Mouse (Mus musculus): ENCODE results near the gene Acta2.

Gene Acta2

DNA sequence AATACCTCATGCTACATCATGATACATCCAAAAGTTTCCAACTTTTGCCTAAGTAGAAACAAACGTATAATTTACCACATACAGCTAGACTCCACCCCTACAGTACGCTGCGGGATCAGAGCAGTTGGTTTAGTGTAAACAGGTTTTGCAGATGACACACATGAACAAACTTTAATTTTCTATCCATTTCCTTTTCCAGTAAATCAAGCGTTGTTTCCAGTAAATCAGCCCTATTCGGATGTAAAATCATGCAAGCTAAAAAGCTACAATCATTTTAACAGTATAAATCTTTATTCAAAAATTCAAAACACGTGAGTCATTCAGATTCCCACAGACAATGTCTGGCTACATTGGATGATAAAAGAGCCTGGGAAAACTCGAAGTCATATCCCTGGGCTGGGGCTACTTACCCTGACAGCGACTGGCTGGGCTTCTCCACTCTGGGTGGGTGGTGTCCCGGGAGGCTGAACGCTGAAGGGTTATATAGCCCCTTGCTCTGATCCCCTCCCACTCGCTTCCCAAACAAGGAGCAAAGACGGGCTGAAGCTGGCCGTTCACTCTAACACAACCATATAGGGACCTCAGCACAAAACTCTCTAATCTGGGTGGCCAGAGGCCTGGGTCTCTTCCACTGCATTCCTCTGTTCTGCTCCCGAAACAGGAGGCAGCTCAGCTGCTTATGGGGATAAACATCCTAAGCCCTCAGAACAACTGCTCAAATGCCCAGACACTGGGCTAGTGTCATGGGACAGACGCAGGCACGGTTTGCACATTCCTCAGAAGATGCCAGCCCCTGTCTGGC lies at the start of gene Acta2:
TSS of gene Acta2 (minus strand) at position 711 of the 802 bp plus-strand sequence.
- DNase-seq = no peak

DNA sequence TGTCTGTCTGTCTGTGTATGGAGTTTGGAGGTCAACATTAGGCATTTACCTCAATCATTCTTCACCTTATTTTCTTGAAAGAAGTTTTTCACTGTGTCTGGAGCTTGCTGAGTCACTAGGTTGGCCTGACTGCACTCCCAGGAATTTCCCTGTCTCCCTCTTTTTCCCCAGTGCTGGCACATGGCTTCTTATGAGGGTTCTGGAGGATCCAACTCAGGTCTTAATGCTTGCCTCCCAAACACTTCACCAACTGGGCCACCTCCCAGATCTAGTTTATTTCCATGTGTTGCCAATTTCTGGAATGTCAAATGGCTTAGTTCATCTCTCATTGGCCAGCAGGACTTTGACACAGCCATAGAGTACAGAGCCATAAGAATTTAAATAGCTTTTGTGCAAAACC lies 49.5 kb upstream of the Acta2 start:
- DNase-seq = no peak

DNA sequence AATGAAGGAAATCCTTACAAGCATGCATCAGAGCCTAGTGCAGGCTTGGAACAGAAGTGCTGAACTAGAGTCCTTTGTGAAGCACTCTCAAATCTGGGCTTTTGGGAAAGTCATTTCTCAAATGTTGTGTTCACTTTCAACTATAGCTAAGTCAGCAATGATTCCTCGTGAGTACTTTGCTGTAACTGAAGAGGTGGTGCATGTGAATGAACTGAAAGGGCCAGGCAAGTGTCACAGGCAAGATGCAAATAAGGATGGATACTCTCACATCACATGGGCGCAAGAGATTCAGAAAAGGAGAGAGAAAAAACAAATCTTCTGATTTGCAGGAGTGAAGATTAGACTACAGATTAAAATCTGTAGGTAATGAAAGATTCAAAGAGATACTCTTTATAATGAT lies 45.0 kb upstream of the Acta2 start:
- DNase-seq = no peak

DNA sequence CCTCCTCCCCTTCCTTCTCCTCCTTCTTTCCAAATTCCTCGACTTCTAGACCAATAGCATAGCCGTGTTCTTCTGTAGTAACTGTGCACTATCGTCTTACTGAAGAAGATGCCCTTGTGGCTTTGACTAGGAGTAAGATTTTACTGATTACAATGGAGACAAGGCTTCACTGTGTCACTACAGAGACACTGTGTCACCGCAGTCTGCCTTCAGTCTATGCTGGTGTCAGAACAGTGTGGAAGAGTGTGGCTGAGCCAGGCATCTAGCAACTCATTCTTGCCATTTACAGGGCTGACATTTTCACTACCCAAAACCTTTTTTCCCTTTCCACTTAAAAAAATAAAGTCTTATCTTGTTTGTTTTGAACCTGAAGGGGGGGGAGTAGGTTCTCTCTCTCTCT lies 43.8 kb upstream of the Acta2 start:
- no peak for DNase-seq

DNA sequence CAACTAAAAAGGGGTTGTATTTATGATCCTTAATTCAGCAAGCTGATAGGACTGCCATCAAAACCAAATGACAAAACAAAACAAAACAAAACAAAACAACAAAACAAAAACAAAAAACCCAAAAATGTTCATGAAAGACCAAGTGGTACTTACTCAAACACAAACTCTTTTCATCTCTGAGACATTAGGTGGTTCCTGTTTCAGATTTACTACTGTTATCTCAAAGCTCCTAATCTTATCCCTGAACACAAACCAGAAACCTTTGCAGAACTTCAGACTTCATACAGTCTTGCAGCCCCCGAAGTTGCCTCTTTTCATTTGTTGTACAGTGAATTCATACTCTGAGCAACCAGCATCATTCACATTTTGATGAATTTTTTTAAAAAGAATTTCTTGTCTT lies 43.1 kb upstream of the Acta2 start:
- DNase-seq = no peak

DNA sequence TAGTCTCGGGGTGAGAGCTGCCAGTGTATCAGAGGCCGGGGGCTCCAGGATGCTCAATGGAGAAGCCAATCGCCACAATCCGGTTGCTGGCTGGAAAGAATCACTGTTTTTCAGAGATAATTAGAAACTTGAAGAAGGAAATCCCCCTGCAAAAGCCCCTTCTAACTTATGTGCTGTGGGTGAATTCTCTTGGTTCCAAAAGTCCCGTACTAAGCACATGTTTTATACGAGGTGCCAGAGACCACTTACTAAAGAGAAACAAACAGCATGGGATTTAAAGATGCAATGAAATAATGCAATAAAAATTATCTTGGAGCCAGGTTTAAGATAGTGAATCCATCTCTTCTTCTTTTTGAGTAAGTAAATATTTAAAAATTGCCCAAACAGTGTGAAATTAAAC lies 40.1 kb upstream of the Acta2 start:
- no peak for DNase-seq

DNA sequence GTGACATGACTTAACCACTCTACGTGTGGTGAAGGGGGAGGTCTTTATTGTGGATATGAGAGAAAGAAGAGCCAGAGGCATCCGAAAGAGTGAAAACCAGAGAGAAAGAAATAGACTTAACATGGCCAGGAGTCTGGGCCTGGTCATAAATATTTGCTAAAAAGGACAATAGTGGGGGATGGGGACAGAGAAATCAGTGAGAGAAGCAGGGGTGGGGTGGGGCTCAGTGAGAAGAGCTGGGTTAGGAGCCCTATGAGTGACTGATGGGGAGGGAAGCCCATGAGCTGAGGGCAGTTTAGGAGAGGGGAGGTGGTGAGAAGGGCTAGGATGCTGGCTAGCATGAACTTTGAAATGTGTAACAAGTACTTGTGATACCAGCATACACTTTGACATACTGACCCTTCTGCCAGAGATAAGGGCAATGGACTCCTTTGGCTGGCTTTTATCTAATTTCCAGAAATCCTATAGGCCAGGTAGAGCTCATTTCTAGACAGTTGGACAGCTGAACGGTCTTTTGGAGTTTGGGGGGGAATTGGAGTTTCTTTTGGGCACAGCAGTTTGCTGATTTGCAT lies 38.1 kb upstream of the Acta2 start:
- no peak for DNase-seq

DNA sequence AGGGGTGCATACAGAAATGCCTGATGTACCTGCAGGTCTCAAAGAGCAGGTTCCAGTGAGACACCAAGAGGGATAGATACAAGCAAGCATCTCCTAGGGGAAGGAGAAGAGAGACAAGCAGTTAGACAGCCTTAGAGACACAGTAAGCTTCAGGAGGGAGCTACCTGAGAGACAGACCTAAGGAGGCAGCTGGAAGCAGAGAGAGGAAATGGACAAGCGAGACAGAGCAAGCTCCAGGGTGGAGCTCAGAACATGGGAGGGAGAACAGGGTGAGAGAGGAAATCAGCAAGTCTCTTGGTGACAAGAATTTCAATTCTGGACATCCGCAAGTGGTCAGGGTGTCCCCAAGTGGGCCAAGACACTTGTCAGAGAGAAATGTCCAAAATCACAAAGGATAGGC lies 37.3 kb upstream of the Acta2 start:
- DNase-seq = no peak

DNA sequence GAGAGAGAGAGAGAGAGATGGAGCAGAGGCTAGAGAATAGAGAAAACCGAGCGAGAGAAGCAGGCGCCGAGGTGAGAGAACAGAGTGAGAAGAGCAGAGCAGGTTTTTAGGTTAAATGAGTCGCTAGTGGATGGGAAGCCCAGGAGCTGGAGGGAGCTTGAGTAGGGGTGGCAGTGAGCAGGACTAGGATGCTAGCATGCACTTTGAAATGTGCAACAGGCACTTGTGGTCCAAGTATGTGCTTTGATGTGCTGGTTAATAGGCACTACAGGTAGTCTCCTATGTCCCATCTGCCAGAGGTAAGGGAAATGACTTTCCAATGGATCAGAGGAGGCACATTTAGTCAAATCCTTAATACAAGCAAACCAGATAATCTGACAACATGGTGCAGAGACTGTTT lies 36.6 kb upstream of the Acta2 start:
- DNase-seq = no peak

DNA sequence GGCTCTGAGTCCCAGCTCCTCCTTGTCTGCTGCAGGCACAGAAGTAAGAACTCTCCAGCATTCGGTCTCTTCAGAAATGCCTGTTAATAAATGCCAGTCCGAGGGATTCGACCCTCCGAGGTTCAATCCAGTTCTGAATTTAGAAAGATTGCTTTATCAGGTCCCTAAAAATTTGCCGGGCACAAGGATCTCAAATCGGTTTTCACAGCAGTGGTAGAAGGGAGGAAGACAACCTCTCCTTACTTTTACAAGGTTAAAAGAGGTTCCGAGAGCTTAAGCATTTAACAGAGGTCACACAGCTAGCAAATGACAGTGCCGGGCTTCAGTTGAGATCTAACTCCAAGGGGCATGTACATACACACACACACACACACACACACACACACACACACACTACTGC lies 36.0 kb upstream of the Acta2 start:
- no peak for DNase-seq

DNA sequence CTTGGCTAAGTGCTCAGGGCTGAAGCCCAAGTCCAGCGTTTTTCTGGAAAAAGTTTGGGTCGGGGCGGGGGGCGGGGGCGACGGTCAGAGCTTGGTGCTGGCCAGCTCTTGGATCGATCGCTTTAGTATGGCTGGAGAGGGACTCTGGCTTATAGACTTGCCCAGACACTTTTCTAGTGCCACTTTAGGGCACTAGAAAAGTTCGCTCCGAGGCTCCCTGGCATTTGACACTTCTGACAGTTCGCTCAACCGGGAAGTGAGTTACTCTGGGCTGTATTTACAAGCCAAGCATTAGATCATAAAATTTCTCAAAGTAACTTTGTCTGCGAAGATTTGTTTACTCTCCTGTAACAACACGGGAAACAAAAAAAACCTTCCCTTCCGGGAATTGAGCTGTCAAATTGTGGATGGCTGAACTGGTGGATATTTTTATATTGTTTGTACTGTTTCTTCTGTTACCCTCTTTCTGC lies 35.5 kb upstream of the Acta2 start:
- DNase-seq = no peak

DNA sequence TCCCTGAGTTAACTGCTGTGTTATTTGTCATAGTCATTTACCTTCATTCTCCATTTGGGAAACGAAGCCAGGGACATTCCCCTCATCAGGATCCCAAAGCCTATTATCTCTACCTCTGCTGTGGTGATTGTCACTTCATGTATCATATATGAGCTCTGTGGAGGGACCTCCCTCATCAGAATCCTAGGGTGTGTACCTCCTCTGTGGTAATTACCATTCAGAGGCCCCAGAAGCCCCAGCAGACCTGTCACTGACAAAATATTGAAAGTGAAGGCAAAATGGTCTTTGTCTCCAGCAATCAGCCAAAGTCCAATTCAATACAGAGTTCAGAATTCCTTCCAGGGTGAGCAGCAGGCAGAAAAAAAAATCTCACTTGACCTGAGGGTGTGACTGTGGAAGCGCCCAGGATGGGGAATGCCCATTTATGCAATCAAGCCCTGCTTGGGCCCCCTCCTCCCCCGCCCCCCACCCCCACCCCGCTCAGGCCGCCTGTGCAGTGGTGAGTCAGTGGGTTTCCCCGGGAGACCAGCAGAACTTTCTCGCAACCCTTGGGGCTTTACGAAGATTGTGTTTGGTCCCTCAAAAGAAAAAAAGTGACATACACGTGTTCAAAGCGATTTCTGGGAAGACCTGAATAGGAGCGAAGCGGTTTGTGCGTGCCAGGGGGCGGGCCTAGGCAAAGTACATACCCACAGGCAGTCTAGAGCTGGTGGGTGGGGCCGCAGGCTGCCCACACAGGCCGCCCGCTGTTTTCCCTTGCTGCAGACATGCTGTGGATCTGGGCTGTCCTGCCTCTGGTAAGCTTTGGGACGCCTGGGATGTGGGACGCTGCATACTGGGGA lies 34.8 kb upstream of the Acta2 start, which contains the start of gene Fas:
TSS of gene Fas (plus strand) at position 719 of the 842 bp plus-strand sequence.
- no peak for DNase-seq

DNA sequence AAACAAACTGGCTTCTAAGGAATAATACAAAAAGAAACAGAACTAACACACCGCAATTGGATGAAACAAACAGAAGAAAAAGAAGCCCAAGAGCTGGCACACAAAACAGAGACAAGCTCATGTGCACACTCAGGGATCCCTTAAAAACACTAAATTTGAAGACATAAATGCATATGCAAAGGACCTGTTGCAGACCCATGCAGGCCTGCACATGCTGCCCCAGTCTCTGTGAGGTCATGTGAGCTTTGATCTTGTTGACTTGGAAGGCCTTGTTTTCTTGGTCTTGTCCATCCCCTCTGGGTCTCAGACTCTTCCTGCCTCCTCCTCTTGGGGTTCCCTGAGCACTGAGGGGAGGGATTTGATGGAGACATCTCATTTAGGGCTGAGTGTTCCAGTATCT lies 33.3 kb upstream of the Acta2 start:
- DNase-seq = no peak

DNA sequence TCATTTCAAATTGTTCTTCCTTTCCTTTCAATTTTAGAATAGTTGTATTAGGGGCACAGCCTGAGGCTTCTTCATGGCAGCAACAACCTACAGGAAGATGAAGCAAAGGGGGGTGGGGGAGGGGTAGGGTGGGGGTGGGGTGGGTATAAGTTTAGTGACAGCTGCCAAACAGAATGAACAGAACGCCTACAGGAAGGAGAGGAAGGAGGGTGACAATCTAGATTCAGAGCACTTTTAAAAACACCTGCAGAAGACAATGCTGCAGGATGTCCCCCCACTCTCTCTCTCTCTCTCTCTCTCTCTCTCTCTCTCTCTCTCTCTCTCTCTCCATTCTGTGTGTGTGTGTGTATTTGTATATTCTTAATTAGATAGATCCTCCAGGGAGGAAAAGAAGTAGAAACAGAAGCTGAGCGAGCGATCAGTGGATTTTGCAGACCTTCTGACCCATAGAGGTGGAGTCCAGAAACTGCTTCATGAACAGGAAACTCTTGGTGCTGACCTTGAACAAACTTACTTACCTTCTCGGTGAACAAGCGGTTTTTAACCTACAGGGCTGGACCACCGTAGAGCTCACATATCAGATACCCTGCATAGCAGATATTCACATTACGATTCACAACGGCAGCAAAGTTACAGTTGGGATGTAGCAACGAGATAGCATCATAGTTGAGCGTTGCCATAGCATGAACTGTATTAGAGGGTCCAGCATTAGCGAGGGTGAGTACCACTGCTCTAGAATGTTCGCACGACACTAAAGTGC lies 32.4 kb upstream of the Acta2 start:
- DNase-seq = no peak

DNA sequence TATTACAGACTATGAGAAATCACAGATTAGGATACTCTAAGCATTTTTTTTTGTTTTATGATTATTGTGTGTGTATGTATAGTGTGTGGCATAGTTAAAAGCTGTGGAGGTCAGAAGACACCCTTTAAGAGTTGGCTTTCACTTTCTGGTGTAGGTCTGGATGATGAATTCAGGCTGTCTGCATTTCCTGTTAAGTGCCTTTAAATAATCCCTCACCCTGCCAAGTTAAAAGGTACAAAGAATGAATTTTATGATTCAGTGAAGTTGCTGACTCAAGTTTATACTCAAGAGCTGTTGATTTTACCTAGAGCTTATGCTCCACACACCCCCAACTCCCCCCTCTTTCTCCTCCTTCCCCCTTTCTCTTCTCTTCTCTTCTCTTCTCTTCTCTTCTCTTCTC lies 31.8 kb upstream of the Acta2 start:
- DNase-seq = no peak

DNA sequence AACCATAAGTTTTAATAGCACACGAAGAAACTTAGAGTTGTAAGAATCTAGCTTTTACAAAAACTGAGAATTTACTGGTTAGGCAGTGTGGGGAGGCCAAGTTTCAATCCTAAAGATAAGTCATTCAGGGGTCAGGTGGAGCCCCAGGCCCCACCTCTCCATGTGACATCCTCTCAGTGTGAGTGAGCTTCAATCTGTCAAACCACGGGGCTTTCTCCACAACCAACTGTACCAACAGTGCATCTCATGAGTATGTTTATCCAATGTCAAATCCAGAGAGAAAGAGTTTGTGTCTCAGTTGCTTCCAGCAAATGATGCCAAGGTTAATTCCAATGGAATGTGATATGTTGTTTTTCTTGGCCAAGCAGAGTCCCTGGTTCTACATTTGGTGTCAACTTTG lies 29.4 kb upstream of the Acta2 start:
- DNase-seq = no peak

DNA sequence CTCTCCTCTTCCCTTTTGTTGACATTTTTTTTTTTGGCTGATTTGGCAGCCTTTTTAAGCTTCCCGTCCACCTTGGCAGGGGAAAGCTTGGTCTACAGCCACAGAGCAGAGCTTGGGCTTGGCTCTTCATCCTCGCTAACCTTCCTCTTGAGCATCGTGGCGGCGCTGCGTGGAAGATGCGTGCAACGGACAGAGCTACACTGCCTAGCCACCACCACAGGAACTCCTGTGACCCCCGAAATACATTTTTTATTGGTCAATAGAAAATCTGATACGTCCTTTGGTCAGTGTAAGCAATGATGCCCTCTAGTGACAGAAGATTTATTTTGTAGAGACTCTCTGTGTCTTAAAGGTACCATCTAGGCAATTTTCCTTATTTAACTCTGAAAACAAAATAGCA lies 29.0 kb upstream of the Acta2 start:
- no peak for DNase-seq

DNA sequence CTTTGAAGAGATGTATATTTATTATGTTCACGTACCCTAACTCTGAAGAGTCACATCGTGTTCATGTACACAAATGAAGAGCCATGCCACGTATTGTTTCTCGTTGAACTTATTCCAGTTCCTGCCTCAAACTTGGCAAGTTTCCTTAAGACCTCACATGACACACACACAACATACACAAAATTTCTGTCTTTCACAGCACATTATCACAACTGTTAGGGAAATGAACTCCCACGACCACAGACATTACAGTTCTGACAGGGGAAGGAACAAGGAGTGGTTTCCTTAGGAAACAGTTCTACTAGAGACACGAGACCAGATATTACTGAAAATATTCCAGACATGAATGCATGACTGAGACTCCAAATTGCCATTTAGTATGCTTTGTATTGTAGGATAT lies 28.2 kb upstream of the Acta2 start:
- no peak for DNase-seq

DNA sequence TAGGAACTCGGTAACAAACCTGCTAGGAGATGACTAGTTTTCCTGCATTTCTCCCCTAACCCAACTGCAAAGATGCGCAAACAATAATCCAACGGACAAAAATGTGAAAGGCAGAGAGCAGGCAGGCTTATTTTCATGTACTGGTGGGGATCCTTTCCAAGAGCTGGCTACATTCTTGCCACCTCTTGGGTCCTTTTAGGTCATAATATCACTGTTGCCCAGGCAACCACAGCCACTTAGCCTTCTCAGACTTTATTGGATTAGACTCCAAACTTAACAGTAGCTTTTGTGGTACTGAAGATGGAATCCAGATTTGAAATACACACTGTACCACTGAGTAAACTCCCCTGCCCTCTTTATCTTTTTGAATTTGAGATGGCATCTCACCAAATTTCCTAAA lies 22.7 kb upstream of the Acta2 start:
- DNase-seq = no peak

DNA sequence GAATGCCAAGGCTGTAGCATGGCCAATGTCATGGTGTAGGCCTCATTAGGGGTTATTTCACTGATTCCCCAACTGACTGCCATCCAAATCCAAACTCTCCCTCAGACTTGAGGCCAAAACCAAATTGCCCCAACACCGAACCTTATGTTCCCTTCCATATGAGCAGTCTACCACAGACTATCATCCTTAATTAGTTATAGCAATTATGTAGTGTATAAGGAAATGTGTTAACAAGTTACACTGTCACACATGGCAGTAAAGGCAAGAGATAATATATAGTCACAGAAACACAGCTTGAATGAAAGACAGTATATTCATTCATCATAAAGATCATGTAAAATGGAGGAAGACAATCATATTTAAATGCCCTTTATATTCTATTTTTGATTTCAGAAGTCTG lies 17.7 kb upstream of the Acta2 start:
- no peak for DNase-seq

DNA sequence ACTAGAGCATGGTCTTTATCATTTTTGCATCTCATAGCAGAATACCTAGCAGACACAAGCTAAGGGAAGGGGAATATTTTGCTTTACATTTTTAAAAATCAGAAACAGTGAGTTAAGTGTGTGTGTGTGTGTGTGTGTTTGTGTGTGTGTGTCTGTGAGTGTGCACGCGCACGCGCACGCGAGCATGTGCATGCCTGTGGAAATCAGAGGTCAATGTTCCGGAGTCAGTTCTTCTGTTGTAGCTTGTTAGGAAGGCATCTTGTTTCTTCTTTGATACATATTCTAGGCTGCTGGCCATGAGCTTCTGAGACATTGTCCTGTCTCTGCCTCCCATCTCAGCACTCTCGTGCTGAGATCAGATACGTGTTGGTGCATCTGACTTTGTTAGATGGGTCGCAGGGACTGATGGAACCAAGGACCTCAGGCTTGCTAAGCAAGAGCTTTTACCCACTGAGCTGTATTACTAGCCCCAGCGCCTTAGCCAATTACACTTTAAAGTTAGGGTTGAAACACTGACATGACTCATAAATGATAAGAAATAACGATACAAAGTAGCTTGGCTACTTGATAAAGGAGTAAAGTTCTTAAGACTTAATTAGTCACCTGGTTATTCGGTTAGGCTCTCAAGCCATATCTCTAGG lies 15.6 kb upstream of the Acta2 start:
- no peak for DNase-seq

DNA sequence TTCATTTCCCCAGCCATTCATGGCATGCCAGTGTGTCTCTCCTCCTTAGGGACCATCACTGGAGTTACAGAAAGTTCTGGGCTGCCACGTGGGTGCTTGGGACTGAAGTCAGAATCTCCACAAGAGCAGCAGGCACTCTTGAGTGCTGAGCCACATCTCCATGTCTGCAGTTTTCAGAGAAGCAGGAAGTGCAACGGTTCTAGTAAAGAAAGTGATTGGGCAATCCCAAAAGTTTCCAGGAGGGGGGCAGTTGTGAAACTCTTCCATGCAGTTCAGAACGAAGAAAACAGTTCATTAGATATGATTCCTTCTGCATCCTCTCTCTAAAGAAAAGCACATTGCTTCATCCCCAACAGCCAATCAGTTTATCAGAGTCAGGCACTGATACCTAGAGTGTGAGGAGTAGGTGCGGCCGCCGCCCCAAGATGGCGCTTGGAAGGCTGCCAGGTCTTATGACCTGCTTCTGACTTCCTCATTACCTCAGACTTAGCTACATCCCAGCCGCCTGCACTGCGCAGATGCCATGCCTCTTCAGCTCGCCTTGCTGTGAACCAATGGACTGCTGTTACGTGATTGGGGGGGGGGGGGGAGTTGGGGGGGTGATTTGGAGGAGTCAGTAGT lies 14.8 kb upstream of the Acta2 start:
- DNase-seq = no peak
